ENCODE assay signal across 11 mouse cellular contexts in genomic region chrX:36762894-36763293, GRCm38 (mm10). TPM values are rescaled to one million over a fixed set of nuclear protein-coding genes. Genes with fewer than 3 reads are reported as not detected.
DNase-seq lines count a peak whose midpoint lies in the region; ATAC-seq lines count a peak whose summit lies in the region.
"Had no signal": no experiment of that assay in that cellular context is flagged by ENCODE, and none has a peak within 500 bp of the region (broad histone marks: within the 10 kb centered on the region; RNA-seq: fewer than 3 reads in every experiment).

No protein-coding gene starts in this region.

- ATAC-seq in hindbrain, embryonic 15.5 days (ENCODE audit: low FRiP score, low read depth): no peak
- ATAC-seq in midbrain, embryonic 16.5 days: no peak

- no peak overlapping the region for H3K9ac ChIP-seq in hindbrain, embryonic 15.5 days
- no peak overlapping the region for H3K9ac ChIP-seq in midbrain, embryonic 16.5 days (ENCODE audit: low read depth, low read length)
- H3K9ac ChIP-seq: lung, embryonic 15.5 days had no signal

- 0 out of 2 replicates have a peak, but pooled peaks cover 3% of the 10 kb centered on the region for H3K4me1 ChIP-seq in hindbrain, embryonic 15.5 days (replicated peaks)
- peaks cover 3% of the 10 kb centered on the region; the same call in 1 of the 2 replicates for H3K4me1 ChIP-seq in midbrain, embryonic 16.5 days (ENCODE audit: control insufficient read depth, insufficient read depth, low read length)
- H3K4me1 ChIP-seq: lung, embryonic 15.5 days had no signal

- intact Hi-C loops in left cerebral cortex, postnatal 4 days (cut with DNase I): no loop called here

- H3K4me2 ChIP-seq in hindbrain, embryonic 15.5 days: 0 out of 2 replicates have a peak overlapping the region, but pooled peaks have one; percentile 11
- no peak overlapping the region for H3K4me2 ChIP-seq in midbrain, embryonic 16.5 days (ENCODE audit: low read length)
- H3K4me2 ChIP-seq: lung, embryonic 15.5 days had no signal

- peak overlapping the region; percentile 65 for H3K27ac ChIP-seq in hindbrain, embryonic 15.5 days (replicated peaks)
- H3K27ac ChIP-seq in midbrain, embryonic 16.5 days (ENCODE audit: low read length): peak overlapping the region; percentile 31
- H3K27ac ChIP-seq: lung, embryonic 15.5 days had no signal

- H3K36me3 ChIP-seq in hindbrain, embryonic 15.5 days: no peaks in the 10 kb centered on the region
- no peaks in the 10 kb centered on the region for H3K36me3 ChIP-seq in midbrain, embryonic 16.5 days (ENCODE audit: control insufficient read depth, insufficient read depth, low read length)
- H3K36me3 ChIP-seq: lung, embryonic 15.5 days had no signal

- WGBS in hindbrain, embryonic 15.5 days: 54% methylated on average over 4 of the region's 4 CpGs
- WGBS in midbrain, embryonic 16.5 days: 52% methylated on average over 4 of the region's 4 CpGs

- H3K27me3 ChIP-seq in hindbrain, embryonic 15.5 days: no peaks in the 10 kb centered on the region
- no peaks in the 10 kb centered on the region for H3K27me3 ChIP-seq in midbrain, embryonic 16.5 days (ENCODE audit: control insufficient read depth, insufficient read depth, low read depth, low read length)
- H3K27me3 ChIP-seq: CH12.LX; lung, embryonic 15.5 days had no signal

- peak; percentile 22 for DNase-seq in kidney, postnatal 14 days
- DNase-seq in kidney, adult 18-20 months: no peak
- DNase-seq in fat pad, adult 2 months (ENCODE audit: extremely low read depth, low read depth, low spot score): peak; percentile 19
- DNase-seq in T-cell, adult 2 months (ENCODE audit: low spot score): no peak
- no peak for DNase-seq in gastrocnemius, postnatal 4 days (ENCODE audit: low spot score in 2 of 2)
- no peak for DNase-seq in left cerebral cortex, postnatal 4 days

- no peaks in the 10 kb centered on the region for H3K9me3 ChIP-seq in hindbrain, embryonic 15.5 days
- H3K9me3 ChIP-seq in midbrain, embryonic 16.5 days (replicated peaks; ENCODE audit: control insufficient read depth, low read length, poor library complexity, severe bottlenecking): no peaks in the 10 kb centered on the region
- H3K9me3 ChIP-seq: lung, embryonic 15.5 days had no signal

- no peak overlapping the region for H3K4me3 ChIP-seq in hindbrain, embryonic 15.5 days
- H3K4me3 ChIP-seq in midbrain, embryonic 16.5 days (ENCODE audit: low read depth, low read length): no peak overlapping the region
- H3K4me3 ChIP-seq: lung, embryonic 15.5 days had no signal

RNA-seq across cellular contexts. Expression of gene Slc25a43, which starts 19.4 kb away (rescaled TPM):
- 0.44 and 1.3 TPM in 2 replicates for polyA plus RNA-seq in hindbrain, embryonic 15.5 days (2015; fragmentation: Nextera tagmentation; extraction: Ambion mirVana)
- polyA plus RNA-seq in midbrain, embryonic 16.5 days (2015; fragmentation: Nextera tagmentation; extraction: Ambion mirVana): 0.93 and 0.94 TPM in 2 replicates
- under 1 TPM; 0.25 to 0.36 TPM for total RNA-seq in gastrocnemius, postnatal 4 days (2021)
- not detected for total RNA-seq in left cerebral cortex, postnatal 4 days (2021)
- total RNA-seq: heart, postnatal 25 days had no signal

RNA-seq across cellular contexts. Expression of gene Slc25a5, which starts 32.6 kb away (rescaled TPM):
- 506 and 575 TPM in 2 replicates for polyA plus RNA-seq in hindbrain, embryonic 15.5 days (2015; fragmentation: Nextera tagmentation; extraction: Ambion mirVana)
- 408 and 436 TPM in 2 replicates for polyA plus RNA-seq in midbrain, embryonic 16.5 days (2015; fragmentation: Nextera tagmentation; extraction: Ambion mirVana)
- total RNA-seq in gastrocnemius, postnatal 4 days (2021): 100 to 1,000 TPM; 291 to 333 TPM
- 100 to 1,000 TPM; 265 to 267 TPM for total RNA-seq in left cerebral cortex, postnatal 4 days (2021)

Comparison
In these comparisons a context has a peak if more than half of its experiments do, and no peak if none do; other contexts are left out.
1. DNase-seq: peak in kidney, postnatal 14 days (single experiment) and fat pad, adult 2 months (single experiment); none in kidney, adult 18-20 months (single experiment), T-cell, adult 2 months (single experiment), gastrocnemius, postnatal 4 days (0 of 2) and left cerebral cortex, postnatal 4 days (single experiment).